23 mouse cellular contexts compared by ENCODE assay signal in the genomic region with DNA sequence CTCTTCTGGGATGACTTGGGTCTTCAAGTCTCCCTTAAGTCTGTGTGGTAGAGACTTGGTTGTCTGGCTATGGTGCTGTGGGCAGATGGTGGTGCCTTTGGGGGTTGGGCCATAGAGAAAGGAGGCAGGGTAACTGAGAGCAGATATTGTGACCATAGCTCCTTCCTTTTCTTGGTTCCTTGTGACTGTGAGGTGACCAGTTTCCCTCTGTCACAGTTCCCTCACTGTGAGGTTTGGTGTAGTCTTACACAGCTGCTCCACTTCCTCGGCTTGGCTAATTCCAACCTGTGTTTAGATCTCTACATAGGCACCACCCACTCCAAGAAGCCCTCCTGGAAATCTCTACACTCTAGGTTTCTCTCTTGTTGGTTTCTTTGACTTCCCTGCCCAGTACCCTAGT. TPM values are rescaled to one million over a fixed set of nuclear protein-coding genes. Genes with fewer than 3 reads are reported as not detected.
DNase-seq lines count a peak whose midpoint lies in the region; ATAC-seq and TF ChIP-seq lines count a peak whose summit lies in the region.
"Had no signal": no experiment of that assay in that cellular context is flagged by ENCODE, and none has a peak within 500 bp of the region (broad histone marks: within the 10 kb centered on the region; RNA-seq: fewer than 3 reads in every experiment).

No protein-coding gene starts in this region.

- no peak for TF ChIP-seq CTCF in lung, adult 2 months (IDR thresholded peaks at IDR 0.05; ENCODE audit: insufficient read depth, low read length)
- no peak for TF ChIP-seq CTCF in lung, postnatal 0 days (IDR thresholded peaks at IDR 0.05)

- H3K4me2 ChIP-seq in lung, postnatal 0 days (replicated peaks; ENCODE audit: low read depth, low read length), result no peak overlapping the region
- H3K4me2 ChIP-seq: hindbrain, embryonic 12.5 days had no signal

- H3K79me2 ChIP-seq in macrophage (ENCODE audit: inconsistent target), result peaks cover 41% of the 10 kb centered on the region

- TF ChIP-seq EP300 in lung, postnatal 0 days (IDR thresholded peaks at IDR 0.05), result no peak

- 62% methylated on average over 1 of the region's 1 CpGs for WGBS in lung, adult 2 months
- WGBS in lung, postnatal 0 days, result 50% methylated on average over 1 of the region's 1 CpGs
- 36% methylated on average over 1 of the region's 1 CpGs for WGBS in macrophage (ENCODE audit: missing documents)

- ATAC-seq in frontal cortex, adult (ENCODE audit: low TSS enrichment), result peak; percentile 16; the same call in 1 of the 2 replicates
- no peak for ATAC-seq in lung, postnatal 0 days
- ATAC-seq: CD4-positive, CD25-positive, alpha-beta regulatory T cell, adult 4 months; forebrain, embryonic 14.5 days; hindbrain, embryonic 16.5 days had no signal

- DNase-seq in frontal cortex, postnatal 36 days (ENCODE audit: low spot score in 2 of 2), result no peak
- no peak for DNase-seq in lung, adult 2 months
- no peak for DNase-seq in lung, postnatal 0 days (ENCODE audit: low spot score)
- DNase-seq in adrenal gland, postnatal 4 days (ENCODE audit: low spot score in 2 of 2), result no peak
- DNase-seq in right cerebral cortex, adult 2 months (ENCODE audit: low spot score in 2 of 2), result no peak
- DNase-seq: adrenal gland, postnatal 10 days; B cell, adult 2 months; cerebellum, adult 18-20 months; cerebellum, adult 9-11 months; cerebellum, postnatal 36 days; gastrocnemius, postnatal 14 days; heart, postnatal 10 days; heart, postnatal 4 days had no signal

- 0 out of 2 replicates have a peak, but pooled peaks cover 4% of the 10 kb centered on the region for H3K36me3 ChIP-seq in lung, postnatal 0 days (ENCODE audit: insufficient read depth, low read length)
- peaks cover 8% of the 10 kb centered on the region; the same call in 1 of the 2 replicates for H3K36me3 ChIP-seq in macrophage (ENCODE audit: inconsistent target)
- H3K36me3 ChIP-seq: embryonic facial prominence, embryonic 10.5 days; forebrain, embryonic 10.5 days; G1E; hindbrain, embryonic 12.5 days had no signal

- no peaks in the 10 kb centered on the region for H3K27me3 ChIP-seq in lung, postnatal 0 days (replicated peaks; ENCODE audit: insufficient read depth, low read length)

- peaks cover 22% of the 10 kb centered on the region for H3K4me1 ChIP-seq in lung, adult 2 months (ENCODE audit: control insufficient read depth, insufficient read depth, low read length)
- H3K4me1 ChIP-seq in lung, postnatal 0 days (ENCODE audit: insufficient read depth, low read depth, low read length), result peaks cover 12% of the 10 kb centered on the region

- H3K4me3 ChIP-seq in lung, adult 2 months (replicated peaks; ENCODE audit: extremely low read depth, low read depth, low read length), result no peak overlapping the region
- H3K4me3 ChIP-seq in lung, postnatal 0 days (ENCODE audit: low read depth, low read length), result no peak overlapping the region
- H3K4me3 ChIP-seq in macrophage (ENCODE audit: inconsistent target), result no peak overlapping the region
- H3K4me3 ChIP-seq: embryonic facial prominence, embryonic 10.5 days; erythroblast, embryonic 14.5 days; forebrain, embryonic 10.5 days; hindbrain, embryonic 12.5 days had no signal

- H3K27ac ChIP-seq in lung, postnatal 0 days (ENCODE audit: low read length), result no peak overlapping the region
- peak overlapping the region; percentile 53 for H3K27ac ChIP-seq in macrophage
- H3K27ac ChIP-seq: embryonic facial prominence, embryonic 10.5 days; forebrain, embryonic 10.5 days; hindbrain, embryonic 12.5 days had no signal

- TF ChIP-seq POLR2A in lung, adult 2 months (IDR thresholded peaks at IDR 0.05; ENCODE audit: borderline replicate concordance, extremely low read depth, low read depth, low read length), result peak; percentile 14; the same call in 1 of the 2 replicates

- no peak overlapping the region for H3K9ac ChIP-seq in lung, postnatal 0 days (replicated peaks; ENCODE audit: low read depth)
- H3K9ac ChIP-seq: hindbrain, embryonic 12.5 days had no signal

- no peaks in the 10 kb centered on the region for H3K9me3 ChIP-seq in lung, postnatal 0 days (ENCODE audit: low read length)
- H3K9me3 ChIP-seq: embryonic facial prominence, embryonic 10.5 days; forebrain, embryonic 10.5 days; G1E; hindbrain, embryonic 12.5 days had no signal

RNA-seq across cellular contexts. Expression of gene Itpripl2, which starts 7.8 kb away (rescaled TPM):
- 60.9 and 84.2 TPM in 2 replicates for polyA plus RNA-seq in lung, adult 2 months (2012; rRNA removed)
- polyA plus RNA-seq in lung, postnatal 0 days (2015; fragmentation: Nextera tagmentation; extraction: Ambion mirVana), result 14.5 and 16.2 TPM in 2 replicates
- 10 to 100 TPM; 17.4 to 77.8 (median 42.8) TPM for total RNA-seq in macrophage (2018; cell fraction: chromatin; rRNA removed)
- 10 to 100 TPM; 61.8 to 93.0 (median 77.5) TPM for total RNA-seq in macrophage (2018; cell fraction: cytosol; rRNA removed)
- total RNA-seq in macrophage (2018; cell fraction: nucleus; rRNA removed), result 100 to 1,000 TPM in 12 of 26 experiments, 10 to 100 TPM in 14; 41.8 to 171 (median 92.6) TPM
- 40.3 to 54.1 TPM (median 50.5 TPM) in 3 replicates for polyA plus RNA-seq in macrophage (2018)
- total RNA-seq in adrenal gland, postnatal 4 days (2021), result 10 to 100 TPM; 19.8 to 22.0 TPM
- polyA plus RNA-seq: erythroblast, embryonic 14.5 days; G1E had no signal

RNA-seq across cellular contexts. Expression of gene Syt17, which starts 36.0 kb away (rescaled TPM):
- 5.0 and 6.8 TPM in 2 replicates for polyA plus RNA-seq in lung, adult 2 months (2012; rRNA removed)
- 4.3 and 4.4 TPM in 2 replicates for polyA plus RNA-seq in lung, postnatal 0 days (2015; fragmentation: Nextera tagmentation; extraction: Ambion mirVana)
- total RNA-seq in macrophage (2018; cell fraction: chromatin; rRNA removed), result not detected
- not detected for total RNA-seq in macrophage (2018; cell fraction: cytosol; rRNA removed)
- not detected for total RNA-seq in macrophage (2018; cell fraction: nucleus; rRNA removed)
- not detected in 3 replicates for polyA plus RNA-seq in macrophage (2018)
- 10 to 100 TPM; 19.6 to 21.0 TPM for total RNA-seq in adrenal gland, postnatal 4 days (2021)
- total RNA-seq: G1E had no signal
- polyA plus RNA-seq: G1E had no signal

RNA-seq across cellular contexts. Expression of gene Coq7, which starts 49.2 kb away (rescaled TPM):
- 29.2 and 41.4 TPM in 2 replicates for polyA plus RNA-seq in lung, adult 2 months (2012; rRNA removed)
- 68.5 and 88.6 TPM in 2 replicates for polyA plus RNA-seq in lung, postnatal 0 days (2015; fragmentation: Nextera tagmentation; extraction: Ambion mirVana)
- total RNA-seq in macrophage (2018; cell fraction: chromatin; rRNA removed), result 10 to 100 TPM in 10 of 26 experiments, 1 to 10 TPM in 16; 1.4 to 15.2 (median 7.2) TPM
- 10 to 100 TPM; 15.8 to 32.6 (median 23.7) TPM for total RNA-seq in macrophage (2018; cell fraction: cytosol; rRNA removed)
- total RNA-seq in macrophage (2018; cell fraction: nucleus; rRNA removed), result 10 to 100 TPM in 13 of 26 experiments, 1 to 10 TPM in 13; 2.4 to 19.7 (median 9.8) TPM
- 12.6 to 42.8 TPM (median 37.7 TPM) in 3 replicates for polyA plus RNA-seq in macrophage (2018)
- 10 to 100 TPM; 48.8 to 49.8 TPM for total RNA-seq in adrenal gland, postnatal 4 days (2021)
